Mouse (Mus musculus): Measurements from ENCODE around the gene Dnajc7. TPM values are rescaled to one million over a fixed set of nuclear protein-coding genes. Genes with fewer than 3 reads are reported as not detected.

The Dnajc7 gene
- polyA plus RNA-seq, 1 experiment from 2014 or later: 293 TPM

GRCm38 (mm10) chr11:100569789-100570188, 50.2 kb downstream of the Dnajc7 start:
- Histone ChIP-seq H3K9ac (ENCODE audit: low read depth, low read length) (no peak overlapping the region), H3K4me2 (ENCODE audit: low read length) (no peak overlapping the region), H3K9me3 (ENCODE audit: control insufficient read depth, low read length) (no peaks in the 10 kb centered on the region), H3K27me3 (replicated peaks; ENCODE audit: control insufficient read depth, insufficient read depth, low read length) (no peaks in the 10 kb centered on the region; the same call in 1 of the 2 replicates), H3K4me3 (ENCODE audit: low read length) (no peak overlapping the region), H3K27ac (ENCODE audit: low read depth, low read length) (no peak overlapping the region), H3K4me1 (ENCODE audit: control insufficient read depth, insufficient read depth, low read depth, low read length) (peaks cover 9% of the 10 kb centered on the region; the same call in 1 of the 2 replicates), H3K36me3 (ENCODE audit: control insufficient read depth, insufficient read depth, low read length) (no peaks in the 10 kb centered on the region)
- WGBS: 61% methylated on average over 9 of the region's 9 CpGs
- no peak for ATAC-seq

- Histone ChIP-seq H3K9ac (ENCODE audit: low read depth, low read length) (no peak overlapping the region), H3K36me3 (ENCODE audit: control insufficient read depth, insufficient read depth, low read length) (no peaks in the 10 kb centered on the region), H3K4me3 (ENCODE audit: low read length) (no peak overlapping the region), H3K27ac (ENCODE audit: low read depth, low read length) (no peak overlapping the region), H3K4me1 (ENCODE audit: control insufficient read depth, insufficient read depth, low read depth, low read length) (peaks cover 9% of the 10 kb centered on the region; the same call in 1 of the 2 replicates), H3K4me2 (ENCODE audit: low read length) (no peak overlapping the region), H3K9me3 (ENCODE audit: control insufficient read depth, low read length) (no peaks in the 10 kb centered on the region), H3K27me3 (replicated peaks; ENCODE audit: control insufficient read depth, insufficient read depth, low read length) (no peaks in the 10 kb centered on the region; the same call in 1 of the 2 replicates)
- WGBS: 85% methylated on average over 8 of the region's 8 CpGs
- ATAC-seq: no peak
Measured at GRCm38 (mm10) chr11:100568692-100569091, 51.3 kb downstream of the Dnajc7 start.

GRCm38 (mm10) chr11:100567815-100568245, 52.1 kb downstream of the Dnajc7 start:
- H3K27me3 ChIP-seq (replicated peaks; ENCODE audit: control insufficient read depth, insufficient read depth, low read length): no peaks in the 10 kb centered on the region; the same call in 1 of the 2 replicates
- H3K36me3 ChIP-seq (ENCODE audit: control insufficient read depth, insufficient read depth, low read length): no peaks in the 10 kb centered on the region
- H3K4me2 ChIP-seq (ENCODE audit: low read length): no peak overlapping the region
- H3K4me3 ChIP-seq (ENCODE audit: low read length): no peak overlapping the region
- no peaks in the 10 kb centered on the region for H3K9me3 ChIP-seq (ENCODE audit: control insufficient read depth, low read length)
- no peak overlapping the region for H3K27ac ChIP-seq (ENCODE audit: low read depth, low read length)
- H3K4me1 ChIP-seq (ENCODE audit: control insufficient read depth, insufficient read depth, low read depth, low read length): peaks cover 9% of the 10 kb centered on the region; the same call in 1 of the 2 replicates
- WGBS: 71% methylated on average over 9 of the region's 9 CpGs
- ATAC-seq: no peak
- H3K9ac ChIP-seq (ENCODE audit: low read depth, low read length): no peak overlapping the region

- Histone ChIP-seq H3K27me3 (replicated peaks; ENCODE audit: control insufficient read depth, insufficient read depth, low read length) (no peaks in the 10 kb centered on the region; the same call in 1 of the 2 replicates), H3K9me3 (ENCODE audit: control insufficient read depth, low read length) (no peaks in the 10 kb centered on the region)
- 82% methylated on average over 5 of the region's 5 CpGs for WGBS
Measured at GRCm38 (mm10) chr11:100567229-100567628, 52.7 kb downstream of the Dnajc7 start.

GRCm38 (mm10) chr11:100564703-100565102, 55.3 kb downstream of the Dnajc7 start:
- Histone ChIP-seq H3K4me3 (ENCODE audit: low read length) (no peak overlapping the region), H3K9me3 (ENCODE audit: control insufficient read depth, low read length) (no peaks in the 10 kb centered on the region), H3K27me3 (replicated peaks; ENCODE audit: control insufficient read depth, insufficient read depth, low read length) (no peaks in the 10 kb centered on the region), H3K4me2 (ENCODE audit: low read length) (no peak overlapping the region), H3K36me3 (ENCODE audit: control insufficient read depth, insufficient read depth, low read length) (no peaks in the 10 kb centered on the region), H3K4me1 (ENCODE audit: control insufficient read depth, insufficient read depth, low read depth, low read length) (no peaks in the 10 kb centered on the region), H3K9ac (ENCODE audit: low read depth, low read length) (no peak overlapping the region), H3K27ac (ENCODE audit: low read depth, low read length) (no peak overlapping the region)
- no peak for ATAC-seq
- WGBS: 86% methylated on average over 6 of the region's 6 CpGs

More at GRCm38 (mm10) chr11:100567229-100567628, 52.7 kb downstream of the Dnajc7 start:
- Histone ChIP-seq H3K36me3 (ENCODE audit: control insufficient read depth, insufficient read depth, low read length) (no peaks in the 10 kb centered on the region), H3K4me3 (ENCODE audit: low read length) (no peak overlapping the region), H3K4me2 (ENCODE audit: low read length) (no peak overlapping the region), H3K9ac (ENCODE audit: low read depth, low read length) (no peak overlapping the region), H3K27ac (ENCODE audit: low read depth, low read length) (no peak overlapping the region), H3K4me1 (ENCODE audit: control insufficient read depth, insufficient read depth, low read depth, low read length) (peaks cover 9% of the 10 kb centered on the region; the same call in 1 of the 2 replicates)
- no peak for ATAC-seq

GRCm38 (mm10) chr11:100564297-100564696, 55.7 kb downstream of the Dnajc7 start:
- ATAC-seq: no peak
- Histone ChIP-seq H3K27ac (ENCODE audit: low read depth, low read length) (no peak overlapping the region), H3K27me3 (replicated peaks; ENCODE audit: control insufficient read depth, insufficient read depth, low read length) (no peaks in the 10 kb centered on the region), H3K4me3 (ENCODE audit: low read length) (no peak overlapping the region), H3K9ac (ENCODE audit: low read depth, low read length) (no peak overlapping the region), H3K36me3 (ENCODE audit: control insufficient read depth, insufficient read depth, low read length) (no peaks in the 10 kb centered on the region), H3K4me1 (ENCODE audit: control insufficient read depth, insufficient read depth, low read depth, low read length) (no peaks in the 10 kb centered on the region), H3K9me3 (ENCODE audit: control insufficient read depth, low read length) (no peaks in the 10 kb centered on the region), H3K4me2 (ENCODE audit: low read length) (no peak overlapping the region)
- 80% methylated on average over 15 of the region's 15 CpGs for WGBS

- H3K27me3 ChIP-seq (replicated peaks; ENCODE audit: control insufficient read depth, insufficient read depth, low read length): no peaks in the 10 kb centered on the region
- WGBS: 59% methylated on average over 5 of the region's 5 CpGs
- H3K9me3 ChIP-seq (ENCODE audit: control insufficient read depth, low read length): no peaks in the 10 kb centered on the region
Measured at GRCm38 (mm10) chr11:100561748-100562147, 58.2 kb downstream of the Dnajc7 start.

GRCm38 (mm10) chr11:100559476-100559875, 60.5 kb downstream of the Dnajc7 start:
- H3K4me1 ChIP-seq (ENCODE audit: control insufficient read depth, insufficient read depth, low read depth, low read length): no peaks in the 10 kb centered on the region
- H3K4me3 ChIP-seq (ENCODE audit: low read length): no peak overlapping the region
- no peak overlapping the region for H3K27ac ChIP-seq (ENCODE audit: low read depth, low read length)
- no peak overlapping the region for H3K9ac ChIP-seq (ENCODE audit: low read depth, low read length)
- no peaks in the 10 kb centered on the region for H3K9me3 ChIP-seq (ENCODE audit: control insufficient read depth, low read length)
- H3K36me3 ChIP-seq (ENCODE audit: control insufficient read depth, insufficient read depth, low read length): no peaks in the 10 kb centered on the region
- WGBS: 46% methylated on average over 7 of the region's 7 CpGs
- no peak for ATAC-seq
- H3K27me3 ChIP-seq (replicated peaks; ENCODE audit: control insufficient read depth, insufficient read depth, low read length): no peaks in the 10 kb centered on the region
- no peak overlapping the region for H3K4me2 ChIP-seq (ENCODE audit: low read length)

More at GRCm38 (mm10) chr11:100561748-100562147, 58.2 kb downstream of the Dnajc7 start:
- ATAC-seq: no peak
- H3K4me2 ChIP-seq (ENCODE audit: low read length): no peak overlapping the region
- H3K4me1 ChIP-seq (ENCODE audit: control insufficient read depth, insufficient read depth, low read depth, low read length): no peaks in the 10 kb centered on the region
- no peak overlapping the region for H3K27ac ChIP-seq (ENCODE audit: low read depth, low read length)
- H3K36me3 ChIP-seq (ENCODE audit: control insufficient read depth, insufficient read depth, low read length): no peaks in the 10 kb centered on the region
- H3K9ac ChIP-seq (ENCODE audit: low read depth, low read length): no peak overlapping the region
- no peak overlapping the region for H3K4me3 ChIP-seq (ENCODE audit: low read length)

- WGBS: 82% methylated on average over 3 of the region's 3 CpGs
- Histone ChIP-seq H3K4me3 (ENCODE audit: low read length) (no peak overlapping the region), H3K4me1 (ENCODE audit: control insufficient read depth, insufficient read depth, low read depth, low read length) (no peaks in the 10 kb centered on the region), H3K27ac (ENCODE audit: low read depth, low read length) (no peak overlapping the region), H3K4me2 (ENCODE audit: low read length) (no peak overlapping the region), H3K9me3 (ENCODE audit: control insufficient read depth, low read length) (no peaks in the 10 kb centered on the region), H3K9ac (ENCODE audit: low read depth, low read length) (no peak overlapping the region), H3K27me3 (replicated peaks; ENCODE audit: control insufficient read depth, insufficient read depth, low read length) (no peaks in the 10 kb centered on the region), H3K36me3 (ENCODE audit: control insufficient read depth, insufficient read depth, low read length) (no peaks in the 10 kb centered on the region)
- no peak for ATAC-seq
Measured at GRCm38 (mm10) chr11:100557563-100557962, 62.4 kb downstream of the Dnajc7 start.

Measured in hindbrain, embryonic 16.5 days (tissue).